Mouse (Mus musculus): ENCODE data around the gene Lin28a. TPM values are rescaled to one million over a fixed set of nuclear protein-coding genes. Genes with fewer than 3 reads are reported as not detected.

Lin28a gene
- total and polyA plus RNA-seq, 3 experiments, result 0.01 TPM; not detected in 2

GRCm38 (mm10) chr4:134017201-134017865 lies 1.3 kb downstream of the Lin28a start:
- no peak overlapping the region for H3K4me3 ChIP-seq (ENCODE audit: control insufficient read depth in 1 of 2, insufficient read depth in 1 of 2, low read depth in 2 of 2, low read length in 2 of 2)
- H3K4me1 ChIP-seq (ENCODE audit: control insufficient read depth in 1 of 2, insufficient read depth in 2 of 2, low read length in 2 of 2), result no peaks in the 10 kb centered on the region
- H3K79me2 ChIP-seq (ENCODE audit: control insufficient read depth, insufficient read depth, low read length, poor library complexity), result no peaks in the 10 kb centered on the region
- no peak overlapping the region for H3K27ac ChIP-seq (ENCODE audit: control insufficient read depth, low read depth, low read length)
- no peaks in the 10 kb centered on the region for H3K9me3 ChIP-seq (replicated peaks; ENCODE audit: insufficient read depth, low read length)
- H3K9ac ChIP-seq (ENCODE audit: control insufficient read depth, low read depth, low read length, poor library complexity, severe bottlenecking), result no peak overlapping the region
- H3K36me3 ChIP-seq (ENCODE audit: control insufficient read depth in 1 of 2, insufficient read depth in 2 of 2, low read length in 2 of 2), result no peaks in the 10 kb centered on the region
- no peaks in the 10 kb centered on the region for H3K27me3 ChIP-seq (ENCODE audit: control insufficient read depth in 1 of 2, insufficient read depth in 2 of 2, low read length in 2 of 2)
- DNase-seq (ENCODE audit: low read depth, low spot score), result no peak
- TF ChIP-seq JUND (IDR thresholded peaks at IDR 0.05; ENCODE audit: low read depth, low read length) (no peak), POLR2AphosphoS5 (IDR thresholded peaks at IDR 0.05; ENCODE audit: borderline replicate concordance, low read depth, low read length) (no peak), MYB (IDR thresholded peaks at IDR 0.05; ENCODE audit: low read depth, low read length) (no peak), HCFC1 (IDR thresholded peaks at IDR 0.05; ENCODE audit: low read depth, low read length) (no peak), ETS1 (IDR thresholded peaks at IDR 0.05; ENCODE audit: low read depth, low read length) (no peak), E2F4 (IDR thresholded peaks at IDR 0.05; ENCODE audit: borderline replicate concordance, low read depth, low read length) (no peak), MAX (IDR thresholded peaks at IDR 0.05; ENCODE audit: low read length) (no peak), MYC (IDR thresholded peaks at IDR 0.05; ENCODE audit: low read depth, low read length) (no peak), GABPA (IDR thresholded peaks at IDR 0.05; ENCODE audit: low read depth, low read length) (no peak), TCF12 (IDR thresholded peaks at IDR 0.05; ENCODE audit: low read depth, low read length) (no peak), SIN3A (IDR thresholded peaks at IDR 0.05; ENCODE audit: low read length) (no peak), TBP (IDR thresholded peaks at IDR 0.05; ENCODE audit: low read depth, low read length) (no peak), CHD2 (IDR thresholded peaks at IDR 0.05; ENCODE audit: low read length) (no peak), TAL1 (IDR thresholded peaks at IDR 0.05; ENCODE audit: low read length) (no peak), KAT2A (conservative IDR thresholded peaks at IDR 0.05; ENCODE audit: low read depth, low read length) (no peak), CTCF (IDR thresholded peaks at IDR 0.05 in 2 of 3, conservative IDR thresholded peaks at IDR 0.05 in 1 of 3; ENCODE audit: control insufficient read depth in 1 of 3, insufficient read depth in 1 of 3, low read depth in 2 of 3, low read length in 3 of 3, poor library complexity in 1 of 3, severe bottlenecking in 1 of 3) (no peak)

- H3K27ac ChIP-seq (ENCODE audit: control insufficient read depth, low read depth, low read length), result no peak overlapping the region
- DNase-seq (ENCODE audit: low read depth, low spot score), result no peak
- no peak overlapping the region for H3K9ac ChIP-seq (ENCODE audit: control insufficient read depth, low read depth, low read length, poor library complexity, severe bottlenecking)
Observed at GRCm38 (mm10) chr4:134016767-134017166, 1.9 kb downstream of the Lin28a start.

More at GRCm38 (mm10) chr4:134016767-134017166, 1.9 kb downstream of the Lin28a start:
- no peaks in the 10 kb centered on the region for H3K27me3 ChIP-seq (ENCODE audit: control insufficient read depth in 1 of 2, insufficient read depth in 2 of 2, low read length in 2 of 2)
- TF ChIP-seq RAD21 (IDR thresholded peaks at IDR 0.05; ENCODE audit: low read depth, low read length) (no peak), MXI1 (IDR thresholded peaks at IDR 0.05; ENCODE audit: low read depth, low read length) (no peak), MAZ (IDR thresholded peaks at IDR 0.05; ENCODE audit: low read depth, low read length) (no peak), MAX (IDR thresholded peaks at IDR 0.05; ENCODE audit: low read length) (no peak), TBP (IDR thresholded peaks at IDR 0.05; ENCODE audit: low read depth, low read length) (no peak), UBTF (IDR thresholded peaks at IDR 0.05; ENCODE audit: borderline replicate concordance, insufficient read depth, low read depth, low read length) (no peak)
- no peak overlapping the region for H3K4me3 ChIP-seq (ENCODE audit: control insufficient read depth in 1 of 2, insufficient read depth in 1 of 2, low read depth in 2 of 2, low read length in 2 of 2)
- H3K36me3 ChIP-seq (ENCODE audit: control insufficient read depth in 1 of 2, insufficient read depth in 2 of 2, low read length in 2 of 2), result no peaks in the 10 kb centered on the region
- no peaks in the 10 kb centered on the region for H3K79me2 ChIP-seq (ENCODE audit: control insufficient read depth, insufficient read depth, low read length, poor library complexity)
- H3K9me3 ChIP-seq (replicated peaks; ENCODE audit: insufficient read depth, low read length), result no peaks in the 10 kb centered on the region
- no peaks in the 10 kb centered on the region for H3K4me1 ChIP-seq (ENCODE audit: control insufficient read depth in 1 of 2, insufficient read depth in 2 of 2, low read length in 2 of 2)

Data from MEL (cell line).